Mouse (Mus musculus): ENCODE measurements around the gene Kif17. TPM values are rescaled to one million over a fixed set of nuclear protein-coding genes. Genes with fewer than 3 reads are reported as not detected.

Kif17 gene
- polyA plus RNA-seq, 1 experiment = 0.48 TPM

GRCm38 (mm10) chr4:138222396-138222795 is 27.8 kb upstream of the Kif17 start:
- TF ChIP-seq CTCF (conservative IDR thresholded peaks at IDR 0.05; ENCODE audit: insufficient read depth, insufficient read length, low read depth, low read length) = no peak
- no peak for TF ChIP-seq POLR2A (IDR thresholded peaks at IDR 0.05; ENCODE audit: low read depth, low read length)

GRCm38 (mm10) chr4:138223623-138224022 is 26.6 kb upstream of the Kif17 start:
- Histone ChIP-seq H3K36me3 (ENCODE audit: control insufficient read depth, insufficient read depth, low read length) (peaks cover 12% of the 10 kb centered on the region), H3K4me1 (ENCODE audit: control insufficient read depth, insufficient read depth, low read length) (no peaks in the 10 kb centered on the region; the same call in 1 of the 2 replicates), H3K27me3 (replicated peaks; ENCODE audit: control insufficient read depth, insufficient read depth, low read length) (no peaks in the 10 kb centered on the region), H3K4me3 (ENCODE audit: insufficient read depth, low read depth, low read length) (no peak overlapping the region), H3K27ac (ENCODE audit: insufficient read depth, low read depth, low read length) (no peak overlapping the region)
- DNase-seq = no peak
- TF ChIP-seq POLR2A (IDR thresholded peaks at IDR 0.05; ENCODE audit: low read depth, low read length) (no peak), CTCF (conservative IDR thresholded peaks at IDR 0.05; ENCODE audit: insufficient read depth, insufficient read length, low read depth, low read length) (no peak)
- WGBS = 46% methylated on average over 10 of the region's 10 CpGs

More at GRCm38 (mm10) chr4:138222396-138222795, 27.8 kb upstream of the Kif17 start:
- H3K4me1 ChIP-seq (ENCODE audit: control insufficient read depth, insufficient read depth, low read length) = peaks cover 5% of the 10 kb centered on the region; the same call in 1 of the 2 replicates
- peaks cover 11% of the 10 kb centered on the region for H3K36me3 ChIP-seq (ENCODE audit: control insufficient read depth, insufficient read depth, low read length)
- no peak overlapping the region for H3K4me3 ChIP-seq (ENCODE audit: insufficient read depth, low read depth, low read length)
- WGBS = 73% methylated on average over 5 of the region's 5 CpGs
- no peak overlapping the region for H3K27ac ChIP-seq (ENCODE audit: insufficient read depth, low read depth, low read length)
- DNase-seq = no peak
- H3K27me3 ChIP-seq (replicated peaks; ENCODE audit: control insufficient read depth, insufficient read depth, low read length) = no peaks in the 10 kb centered on the region

GRCm38 (mm10) chr4:138246756-138247665 is 3.2 kb upstream of the Kif17 start:
- no peaks in the 10 kb centered on the region for H3K27me3 ChIP-seq (replicated peaks; ENCODE audit: control insufficient read depth, insufficient read depth, low read length)
- TF ChIP-seq CTCF (conservative IDR thresholded peaks at IDR 0.05; ENCODE audit: insufficient read depth, insufficient read length, low read depth, low read length) = no peak
- TF ChIP-seq POLR2A (IDR thresholded peaks at IDR 0.05; ENCODE audit: low read depth, low read length) = no peak
- peaks cover 9% of the 10 kb centered on the region for H3K36me3 ChIP-seq (ENCODE audit: control insufficient read depth, insufficient read depth, low read length)
- DNase-seq = no peak
- WGBS = 70% methylated on average over 27 of the region's 27 CpGs
- H3K4me1 ChIP-seq (ENCODE audit: control insufficient read depth, insufficient read depth, low read length) = peaks cover 5% of the 10 kb centered on the region; the same call in 1 of the 2 replicates
- H3K4me3 ChIP-seq (ENCODE audit: insufficient read depth, low read depth, low read length) = no peak overlapping the region
- H3K27ac ChIP-seq (ENCODE audit: insufficient read depth, low read depth, low read length) = no peak overlapping the region

- Histone ChIP-seq H3K36me3 (ENCODE audit: control insufficient read depth, insufficient read depth, low read length) (no peaks in the 10 kb centered on the region), H3K27ac (ENCODE audit: insufficient read depth, low read depth, low read length) (no peak overlapping the region), H3K4me1 (ENCODE audit: control insufficient read depth, insufficient read depth, low read length) (peaks cover 5% of the 10 kb centered on the region; the same call in 1 of the 2 replicates), H3K4me3 (ENCODE audit: insufficient read depth, low read depth, low read length) (no peak overlapping the region), H3K27me3 (replicated peaks; ENCODE audit: control insufficient read depth, insufficient read depth, low read length) (no peaks in the 10 kb centered on the region)
- DNase-seq = peak; percentile 24
- TF ChIP-seq CTCF (conservative IDR thresholded peaks at IDR 0.05; ENCODE audit: insufficient read depth, insufficient read length, low read depth, low read length) (no peak), POLR2A (IDR thresholded peaks at IDR 0.05; ENCODE audit: low read depth, low read length) (no peak)
- 3% methylated on average over 14 of the region's 14 CpGs for whole genome bisulfite sequencing
Measured at GRCm38 (mm10) chr4:138251819-138252218, 1.6 kb downstream of the Kif17 start.

- Histone ChIP-seq H3K36me3 (ENCODE audit: control insufficient read depth, insufficient read depth, low read length) (no peaks in the 10 kb centered on the region), H3K27ac (ENCODE audit: insufficient read depth, low read depth, low read length) (no peak overlapping the region), H3K4me3 (ENCODE audit: insufficient read depth, low read depth, low read length) (no peak overlapping the region), H3K27me3 (replicated peaks; ENCODE audit: control insufficient read depth, insufficient read depth, low read length) (no peaks in the 10 kb centered on the region), H3K4me1 (ENCODE audit: control insufficient read depth, insufficient read depth, low read length) (peaks cover 5% of the 10 kb centered on the region; the same call in 1 of the 2 replicates)
- DNase-seq = no peak
- TF ChIP-seq POLR2A (IDR thresholded peaks at IDR 0.05; ENCODE audit: low read depth, low read length) (no peak), CTCF (conservative IDR thresholded peaks at IDR 0.05; ENCODE audit: insufficient read depth, insufficient read length, low read depth, low read length) (no peak)
- 40% methylated on average over 5 of the region's 5 CpGs for WGBS
Measured at GRCm38 (mm10) chr4:138252231-138252630, 2.0 kb downstream of the Kif17 start.

DNA sequence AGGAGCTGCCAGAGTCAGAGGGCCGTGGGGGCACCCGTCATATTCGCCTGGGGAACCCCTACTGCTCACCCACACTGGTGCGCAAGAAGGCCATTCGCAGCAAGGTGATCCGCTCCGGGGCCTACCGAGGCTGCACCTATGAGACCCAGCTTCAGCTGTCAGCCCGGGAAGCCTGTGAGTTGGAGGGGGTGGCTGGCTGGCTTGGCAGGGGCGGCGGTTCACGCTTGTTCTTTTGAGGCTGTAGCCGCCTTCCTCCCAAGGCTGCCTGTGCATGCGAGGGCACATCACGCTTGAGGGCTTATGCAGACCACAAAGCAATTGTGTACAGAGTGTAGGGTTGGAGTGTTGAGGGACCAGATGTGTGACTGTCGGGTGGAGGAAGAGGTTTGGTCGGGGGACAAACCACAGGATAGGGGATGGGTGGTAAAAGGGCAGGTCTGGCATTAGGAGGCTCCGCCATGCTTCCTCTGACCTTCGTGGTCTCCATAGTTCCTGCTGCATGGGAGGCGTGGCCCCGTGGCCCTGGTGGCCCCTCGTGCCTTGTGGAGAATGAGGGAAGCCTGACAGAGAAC is 7.0 kb downstream of the Kif17 start:
- TF ChIP-seq CTCF (conservative IDR thresholded peaks at IDR 0.05; ENCODE audit: insufficient read depth, insufficient read length, low read depth, low read length) = no peak
- no peak for TF ChIP-seq POLR2A (IDR thresholded peaks at IDR 0.05; ENCODE audit: low read depth, low read length)
- H3K4me1 ChIP-seq (ENCODE audit: control insufficient read depth, insufficient read depth, low read length) = no peaks in the 10 kb centered on the region; the same call in 1 of the 2 replicates
- no peak for DNase-seq
- 83% methylated on average over 22 of the region's 22 CpGs for WGBS
- H3K27ac ChIP-seq (ENCODE audit: insufficient read depth, low read depth, low read length) = no peak overlapping the region
- no peak overlapping the region for H3K4me3 ChIP-seq (ENCODE audit: insufficient read depth, low read depth, low read length)
- H3K27me3 ChIP-seq (replicated peaks; ENCODE audit: control insufficient read depth, insufficient read depth, low read length) = no peaks in the 10 kb centered on the region
- no peaks in the 10 kb centered on the region for H3K36me3 ChIP-seq (ENCODE audit: control insufficient read depth, insufficient read depth, low read length)

GRCm38 (mm10) chr4:138258663-138259062 is 8.4 kb downstream of the Kif17 start:
- no peak overlapping the region for H3K4me3 ChIP-seq (ENCODE audit: insufficient read depth, low read depth, low read length)
- DNase-seq = no peak
- H3K27me3 ChIP-seq (replicated peaks; ENCODE audit: control insufficient read depth, insufficient read depth, low read length) = no peaks in the 10 kb centered on the region
- no peaks in the 10 kb centered on the region for H3K36me3 ChIP-seq (ENCODE audit: control insufficient read depth, insufficient read depth, low read length)
- H3K27ac ChIP-seq (ENCODE audit: insufficient read depth, low read depth, low read length) = no peak overlapping the region
- WGBS = 93% methylated on average over 7 of the region's 7 CpGs
- TF ChIP-seq POLR2A (IDR thresholded peaks at IDR 0.05; ENCODE audit: low read depth, low read length) = no peak
- no peak for TF ChIP-seq CTCF (conservative IDR thresholded peaks at IDR 0.05; ENCODE audit: insufficient read depth, insufficient read length, low read depth, low read length)
- H3K4me1 ChIP-seq (ENCODE audit: control insufficient read depth, insufficient read depth, low read length) = no peaks in the 10 kb centered on the region; the same call in 1 of the 2 replicates
